Mouse (Mus musculus): ENCODE measurements around the gene Itga9.

The Itga9 gene

DNA sequence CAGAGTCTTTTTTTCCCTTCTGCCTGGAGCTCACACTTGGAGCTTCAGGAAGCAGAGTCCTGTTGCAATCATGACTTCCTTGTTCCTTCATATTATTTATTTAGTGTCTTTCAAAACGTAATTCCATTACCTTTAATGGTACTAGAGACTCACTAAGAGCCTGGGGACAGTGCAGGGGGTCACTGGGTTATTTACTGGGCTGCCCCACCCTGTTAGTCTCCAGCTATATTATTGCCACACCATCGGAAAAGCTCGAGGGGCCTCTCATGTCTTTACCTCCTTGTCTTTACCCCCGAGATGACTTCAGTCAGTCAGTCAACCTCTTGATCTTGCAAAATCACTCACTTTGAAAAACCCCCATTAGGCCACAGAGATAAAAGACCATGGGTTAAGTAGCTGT lies 44.5 kb downstream of the Itga9 start:
- 86% methylated on average over 4 of the region's 4 CpGs for WGBS

DNA sequence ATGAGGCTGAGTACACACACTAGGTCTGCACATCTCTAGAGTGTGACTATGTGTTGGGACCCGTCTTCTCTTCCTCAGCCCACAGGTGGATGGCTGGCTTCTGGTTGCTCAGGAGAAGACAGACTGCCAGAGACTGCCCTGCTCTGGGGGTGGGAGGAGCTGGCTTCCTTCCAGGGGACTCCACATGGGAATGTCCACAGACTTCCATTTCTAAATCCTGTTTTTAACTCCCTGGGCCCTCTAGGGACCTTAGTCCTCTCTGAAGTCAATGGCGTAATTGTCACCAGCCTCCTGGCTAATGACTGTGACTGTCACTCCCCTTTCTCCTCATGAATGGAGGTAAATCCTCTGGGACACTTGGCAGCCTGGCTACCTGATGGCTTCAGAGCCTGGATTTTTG lies 45.4 kb downstream of the Itga9 start:
- 78% methylated on average over 2 of the region's 2 CpGs for WGBS

DNA sequence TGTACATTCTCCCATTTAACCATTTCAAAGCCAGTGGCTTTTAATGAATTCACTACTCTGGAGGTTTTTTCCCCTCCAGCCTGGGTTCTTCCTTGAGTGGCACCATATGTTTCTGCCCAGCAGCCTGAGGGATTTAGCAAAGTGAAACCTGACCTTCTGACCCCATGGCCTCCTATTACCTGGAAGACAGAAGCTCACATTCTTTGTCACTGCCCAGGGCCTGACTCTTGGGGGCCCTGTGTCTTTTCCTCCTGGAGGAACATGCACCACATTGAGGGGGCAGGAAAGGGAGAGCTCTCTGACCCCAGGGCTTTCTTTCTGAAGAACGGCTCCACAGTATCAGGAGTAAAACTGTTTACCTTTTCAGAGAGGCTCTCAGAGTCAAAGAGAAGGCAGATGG lies 46.9 kb downstream of the Itga9 start:
- 84% methylated on average over 1 of the region's 1 CpGs for WGBS

DNA sequence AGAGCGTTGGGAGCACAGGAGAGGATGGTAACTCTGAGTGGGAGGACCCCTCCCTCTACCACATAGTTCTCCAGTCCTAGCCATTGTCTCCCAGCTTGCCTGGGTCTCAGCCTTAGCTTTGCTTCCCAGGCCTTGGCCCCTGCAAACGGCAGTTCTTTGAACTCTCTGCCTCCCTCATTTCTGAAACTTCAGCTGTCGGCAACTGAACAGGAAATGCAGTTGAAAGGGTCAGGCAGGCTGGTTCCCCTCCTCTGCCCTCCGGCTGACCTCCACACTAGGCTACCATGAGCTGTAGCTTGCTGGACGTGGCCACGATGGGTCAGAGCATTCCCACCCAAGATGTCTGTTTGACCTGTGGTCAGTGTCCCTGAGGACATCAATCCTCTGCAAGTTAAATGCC lies 48.5 kb downstream of the Itga9 start:
- 82% methylated on average over 6 of the region's 6 CpGs for WGBS

DNA sequence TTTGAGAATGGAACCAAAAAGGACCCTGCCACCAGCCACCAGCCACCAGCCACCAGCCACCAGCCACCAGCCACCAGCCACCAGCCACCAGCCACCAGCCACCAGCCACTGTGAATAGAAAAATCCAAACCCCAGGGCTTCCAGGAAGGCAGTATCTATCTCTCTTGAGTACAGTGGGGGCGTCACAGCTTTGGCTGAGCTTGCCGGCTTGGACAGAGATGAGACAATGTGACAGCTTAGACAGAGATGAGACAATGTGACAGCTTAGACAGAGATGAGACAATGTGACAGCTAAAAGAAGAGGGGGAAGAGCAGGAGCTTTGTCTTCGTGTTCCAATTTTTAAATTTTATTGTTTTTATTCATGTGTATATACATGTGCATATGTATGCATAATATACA lies 49.2 kb downstream of the Itga9 start:
- 71% methylated on average over 3 of the region's 3 CpGs for WGBS

DNA sequence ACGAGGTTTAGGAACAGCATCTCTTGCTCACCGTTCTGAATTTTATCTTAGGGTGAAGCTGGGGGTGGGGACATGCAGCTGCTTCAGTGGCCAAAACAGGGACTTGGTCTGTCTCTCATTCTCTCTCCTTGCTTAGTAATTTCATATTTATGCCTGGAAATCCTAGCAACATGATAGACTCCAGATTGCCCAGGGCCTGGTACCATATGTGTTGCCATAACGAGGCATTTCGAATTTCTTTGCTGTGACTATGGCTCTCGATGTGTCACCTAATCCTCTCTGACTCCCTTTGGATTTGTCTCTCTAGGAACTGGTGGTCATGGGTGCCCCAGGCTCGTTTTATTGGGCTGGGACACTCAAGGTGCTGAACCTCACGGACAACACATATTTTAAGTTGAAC lies 51.7 kb downstream of the Itga9 start:
- 61% methylated on average over 7 of the region's 7 CpGs for whole genome bisulfite sequencing

DNA sequence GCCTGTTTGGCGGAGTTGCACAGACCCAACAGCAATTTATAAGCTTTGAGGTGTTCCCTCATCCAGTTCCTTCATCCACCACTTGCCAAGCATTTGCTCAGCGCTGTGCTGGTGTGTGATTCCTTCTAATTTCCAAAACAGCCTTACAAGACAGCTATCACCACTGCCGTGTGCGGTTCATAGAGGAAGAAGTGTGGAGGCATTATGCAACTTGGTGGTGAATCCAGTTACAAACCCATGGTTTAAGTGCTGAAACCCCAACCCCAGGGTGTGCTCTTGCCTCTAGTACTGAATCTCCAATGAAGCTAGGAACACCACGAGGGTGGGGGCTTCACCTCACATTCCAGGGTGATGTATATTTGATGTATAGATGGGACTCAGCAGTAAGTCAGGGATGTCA lies 53.3 kb downstream of the Itga9 start:
- WGBS, result 90% methylated on average over 5 of the region's 5 CpGs

DNA sequence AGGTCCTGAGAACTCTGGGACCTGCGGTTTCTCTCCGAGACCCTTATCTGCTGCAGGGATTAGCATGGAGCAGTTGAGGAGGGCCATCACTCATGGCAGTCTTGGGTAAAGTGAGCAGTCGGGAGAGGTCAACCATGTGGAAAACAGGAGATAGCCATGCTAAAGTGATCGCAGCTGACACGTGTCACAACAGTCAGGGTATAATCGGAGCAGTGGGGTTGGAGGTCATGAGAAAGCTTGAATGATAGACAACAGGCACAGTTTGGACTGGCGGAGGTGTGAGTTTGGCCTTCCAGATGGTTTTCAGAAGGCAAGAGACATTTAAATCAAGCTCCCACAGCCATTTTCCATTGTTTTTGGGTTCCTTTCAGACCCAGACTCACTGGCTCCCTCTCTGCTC lies 53.8 kb downstream of the Itga9 start:
- WGBS, result 95% methylated on average over 7 of the region's 7 CpGs

DNA sequence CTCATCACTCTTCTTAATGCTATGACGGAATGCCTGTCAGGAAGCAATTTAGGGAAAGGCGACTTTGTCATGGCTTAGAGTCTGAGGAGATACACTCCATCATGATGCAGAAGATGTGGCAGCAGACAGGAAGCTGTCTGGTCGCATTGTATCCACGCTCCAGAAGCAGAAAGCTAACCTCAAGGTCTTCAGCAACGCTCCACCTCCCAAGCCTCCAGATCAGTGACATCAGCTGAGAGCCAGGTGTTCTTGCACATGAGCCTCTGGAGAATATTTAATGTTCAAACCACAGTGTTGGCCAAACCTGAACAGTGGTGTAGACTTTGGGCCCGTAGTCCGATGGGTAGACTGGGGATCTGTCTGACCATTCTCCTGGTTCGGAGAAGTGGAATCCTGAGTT lies 55.5 kb downstream of the Itga9 start:
- WGBS, result 98% methylated on average over 8 of the region's 8 CpGs

DNA sequence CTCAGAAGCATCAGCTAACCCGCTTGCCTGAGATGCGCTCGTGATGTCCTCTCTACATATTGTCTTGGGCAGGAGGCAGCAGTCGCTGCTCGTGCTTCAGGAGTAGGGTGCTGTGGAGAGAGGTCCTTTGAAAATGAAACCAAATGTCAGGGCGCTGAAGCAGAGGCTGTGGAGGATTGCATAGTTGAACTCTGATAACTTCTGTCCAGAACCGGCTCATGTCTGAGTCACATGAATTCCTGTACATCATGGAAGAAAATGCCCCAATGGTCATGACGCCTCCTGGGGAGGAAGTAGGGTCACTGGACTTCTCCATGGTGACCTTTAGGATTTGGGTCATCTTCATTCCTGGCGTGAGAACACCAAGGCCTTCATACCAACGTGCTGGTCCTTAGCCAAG lies 56.0 kb downstream of the Itga9 start:
- 97% methylated on average over 10 of the region's 10 CpGs for WGBS

DNA sequence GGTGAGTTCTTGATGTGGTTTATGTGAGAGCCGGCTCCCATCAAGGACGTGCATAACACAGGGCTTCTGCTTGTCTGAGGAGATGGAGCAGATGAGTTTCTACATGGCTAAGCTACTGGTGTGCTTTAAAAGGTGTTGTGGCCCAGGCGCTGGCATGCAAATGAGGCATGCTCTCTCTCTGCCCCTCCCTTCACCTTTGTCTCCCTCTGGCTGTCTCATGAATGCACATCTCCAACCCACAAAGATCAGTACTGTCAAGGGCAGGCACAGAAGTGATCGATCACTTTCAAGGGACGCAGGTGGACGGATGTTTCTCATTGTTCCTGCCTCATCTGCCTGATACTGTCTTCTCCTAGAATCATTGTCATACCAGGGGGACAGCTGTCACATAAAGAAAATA lies 57.4 kb downstream of the Itga9 start:
- 90% methylated on average over 6 of the region's 6 CpGs for WGBS

DNA sequence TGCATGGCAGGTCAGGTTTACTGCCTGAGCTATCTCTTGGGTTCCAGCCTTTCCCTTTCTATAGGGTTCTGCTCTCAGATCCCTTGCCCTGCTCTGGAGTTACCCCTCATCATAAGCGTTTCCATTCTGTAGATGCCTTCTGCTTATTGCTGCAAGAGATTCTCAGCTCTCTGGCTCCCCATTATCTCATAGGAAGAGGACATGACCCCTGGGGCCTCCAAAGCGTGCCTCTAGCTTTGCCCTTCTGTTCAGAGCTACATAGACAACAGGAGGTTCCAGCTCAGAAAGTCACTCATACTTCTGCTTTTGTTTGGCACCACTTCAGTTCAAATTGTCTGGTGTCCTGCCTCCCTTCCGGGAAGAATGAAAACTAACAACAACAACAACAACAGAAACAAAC lies 59.6 kb downstream of the Itga9 start:
- 85% methylated on average over 3 of the region's 3 CpGs for WGBS

DNA sequence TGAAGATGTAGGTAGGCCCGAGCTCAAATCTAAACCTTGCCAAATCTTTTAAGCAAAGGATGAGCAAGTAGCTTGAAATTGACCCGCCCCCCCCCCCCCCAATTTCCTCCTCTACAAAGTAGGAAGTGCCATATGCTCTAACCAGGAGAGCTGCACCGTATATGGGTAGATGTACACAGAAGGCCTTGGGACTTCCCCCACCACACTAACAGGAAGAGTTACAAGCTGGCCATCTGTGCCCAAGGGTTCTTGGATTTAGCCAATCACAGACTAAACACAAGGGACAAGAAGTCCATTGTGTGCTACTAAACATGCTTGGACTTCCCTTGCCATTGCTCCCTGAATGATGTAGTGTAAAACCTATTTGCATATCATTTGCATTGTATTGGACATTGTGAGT lies 63.2 kb downstream of the Itga9 start:
- WGBS, result 67% methylated on average over 3 of the region's 3 CpGs

DNA sequence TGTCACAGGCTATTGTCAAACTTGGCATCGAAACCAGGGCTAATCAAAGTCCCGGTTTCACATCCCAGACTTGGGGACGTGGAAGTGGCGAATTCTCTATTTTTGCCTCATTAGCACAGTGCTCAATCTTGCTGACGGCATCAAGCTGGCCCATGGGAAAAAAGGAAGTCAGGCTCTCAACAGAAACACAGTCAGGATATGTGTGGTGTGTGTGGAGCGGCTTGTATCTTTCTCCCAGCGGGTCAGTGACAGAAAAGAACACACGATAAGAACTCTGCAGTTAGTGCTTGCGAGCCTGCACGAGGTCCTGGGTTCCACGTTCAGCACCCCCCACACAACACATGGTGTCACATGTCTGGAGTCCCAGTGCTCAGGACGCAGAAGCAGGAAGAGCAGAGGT lies 67.8 kb downstream of the Itga9 start:
- WGBS, result 73% methylated on average over 12 of the region's 12 CpGs

DNA sequence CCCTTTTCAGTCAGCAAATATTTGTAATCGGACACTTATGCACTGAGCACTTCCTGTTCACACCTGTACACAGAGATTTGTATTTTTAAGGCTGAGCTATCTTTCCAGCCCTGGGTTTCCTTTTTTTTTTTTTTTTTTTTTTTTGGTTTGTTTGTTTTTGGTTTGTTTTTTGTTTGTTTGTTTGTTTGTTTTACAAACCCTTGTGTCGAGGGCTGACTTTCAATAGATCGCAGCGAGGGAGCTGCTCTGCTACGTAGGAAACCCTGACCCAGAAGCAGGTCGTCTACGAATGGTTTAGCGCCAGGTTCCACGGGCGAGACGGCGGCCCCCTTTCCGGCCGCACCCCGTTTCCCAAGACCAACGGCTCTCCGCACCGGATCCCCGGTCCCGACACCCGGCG lies 68.3 kb downstream of the Itga9 start:
- WGBS, result 90% methylated on average over 22 of the region's 22 CpGs

DNA sequence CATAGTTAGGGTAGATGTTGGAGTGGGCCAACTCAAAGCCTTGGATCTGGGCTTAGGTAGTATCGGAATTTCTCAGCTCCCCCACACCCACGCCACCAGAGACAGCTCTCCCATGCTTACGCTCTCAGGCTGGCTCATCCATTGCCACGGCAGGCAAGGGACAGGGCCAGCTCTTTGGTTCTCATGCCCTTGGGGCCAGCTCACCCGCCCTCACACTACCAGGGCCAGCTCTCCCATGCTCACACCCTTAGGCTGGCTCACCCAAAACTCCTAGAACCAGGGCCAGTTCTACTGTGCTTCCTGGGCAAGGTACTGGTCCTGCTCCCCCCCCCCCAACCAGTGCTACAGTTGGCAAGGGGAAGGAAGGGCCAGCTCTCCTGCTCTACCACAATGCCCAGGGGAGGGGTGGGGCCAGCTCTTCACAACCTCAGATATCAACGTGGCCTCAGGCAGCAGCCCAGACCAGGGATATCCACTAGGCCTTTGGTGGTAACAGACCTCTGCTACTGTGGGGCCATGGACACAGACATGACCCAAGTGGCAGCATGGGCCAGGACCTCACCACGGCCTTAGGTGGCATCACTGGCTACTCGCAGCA lies 69.2 kb downstream of the Itga9 start:
- WGBS, result 99% methylated on average over 8 of the region's 8 CpGs

DNA sequence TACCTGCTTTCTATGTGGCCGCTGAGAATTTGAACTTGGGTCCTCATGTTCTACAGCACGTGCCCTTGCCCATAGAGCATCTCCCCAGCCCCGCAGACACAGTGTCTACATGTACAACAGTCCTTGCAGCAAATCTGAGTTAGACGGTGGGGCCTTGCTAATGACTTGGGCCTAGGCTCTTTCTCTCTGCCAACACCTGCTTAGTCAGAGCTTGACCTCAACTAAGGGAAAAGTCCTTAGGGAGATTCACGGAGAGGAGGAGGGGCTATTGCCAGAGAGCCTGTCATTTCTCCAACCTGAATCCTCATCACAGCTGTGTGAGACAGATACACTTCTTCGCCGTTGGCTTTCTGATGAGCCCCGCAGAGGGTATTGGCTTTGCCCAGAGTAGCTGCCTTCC lies 70.2 kb downstream of the Itga9 start:
- WGBS, result 89% methylated on average over 8 of the region's 8 CpGs

DNA sequence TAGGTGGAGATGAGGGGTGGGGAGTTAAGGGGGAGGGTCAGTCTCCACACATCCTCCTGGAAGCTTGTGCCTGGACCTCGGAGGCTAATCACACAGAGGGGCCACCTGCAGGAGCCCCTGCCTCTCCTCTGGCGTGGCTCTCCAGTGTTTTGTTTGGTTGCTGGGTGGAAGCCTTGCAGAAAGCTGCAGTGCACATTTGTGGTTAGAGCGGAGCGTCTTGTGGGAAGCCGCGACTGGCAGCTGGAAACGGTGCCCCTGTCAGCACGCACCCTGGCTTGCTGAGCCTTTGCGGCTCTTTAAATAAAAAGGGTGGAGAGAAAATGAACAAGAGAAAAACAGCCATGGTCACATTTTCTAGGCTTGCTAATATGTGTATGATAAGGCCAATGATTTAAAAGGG lies 70.9 kb downstream of the Itga9 start:
- WGBS, result 66% methylated on average over 9 of the region's 9 CpGs

DNA sequence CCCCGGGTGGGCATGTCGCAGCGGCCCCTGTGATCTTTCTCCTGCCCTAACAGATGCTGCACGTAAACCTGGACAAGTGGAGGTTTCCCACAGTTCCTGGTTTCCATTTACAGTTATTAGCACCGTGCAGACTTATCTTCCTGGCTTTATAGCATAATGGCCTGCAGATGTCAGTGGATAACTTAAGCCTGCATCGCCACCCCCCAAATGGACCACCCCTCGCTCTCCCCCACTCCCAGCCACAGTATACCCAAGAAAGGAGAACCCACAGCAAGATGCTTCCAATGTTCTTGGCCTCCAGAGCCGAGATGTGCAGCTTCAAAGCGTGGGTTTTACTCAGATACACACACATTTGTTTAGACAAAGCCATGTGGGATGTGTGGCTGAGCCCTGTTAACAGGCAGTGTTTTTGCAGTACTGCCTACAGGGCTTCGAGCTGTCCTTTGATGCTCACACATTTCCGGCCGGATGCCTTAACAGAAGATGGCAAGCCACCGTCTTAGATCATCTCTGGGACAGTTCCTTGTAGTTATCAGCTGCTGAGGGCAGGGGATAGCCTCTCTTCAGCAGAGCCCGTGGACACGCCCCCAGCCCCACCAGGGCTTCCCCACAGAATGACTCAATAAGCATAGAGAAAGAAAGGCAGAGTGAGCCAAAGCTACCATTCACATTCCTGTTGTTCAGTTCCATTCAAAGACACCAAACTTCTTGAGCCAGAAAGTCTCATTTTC lies 71.7 kb downstream of the Itga9 start:
- 69% methylated on average over 15 of the region's 15 CpGs for WGBS

DNA sequence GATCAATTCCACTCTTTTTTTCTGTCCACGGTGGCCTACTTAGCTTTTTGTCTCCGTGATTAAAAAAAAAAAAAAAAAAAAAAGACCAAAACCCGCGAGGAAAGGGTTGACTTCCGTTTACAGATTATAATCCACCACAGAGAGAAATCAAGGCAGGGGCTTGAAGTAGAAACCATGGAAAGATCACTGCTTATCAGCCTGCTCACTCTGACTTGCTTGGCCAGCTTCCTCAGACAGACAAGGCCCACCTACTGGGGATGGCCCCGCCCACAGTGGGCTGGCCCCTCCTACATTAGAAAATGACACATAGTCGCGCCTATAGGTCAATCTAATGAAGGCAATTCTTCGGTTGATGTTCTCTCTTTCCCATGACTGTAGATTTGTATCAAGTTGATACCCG lies 72.3 kb downstream of the Itga9 start:
- WGBS, result 71% methylated on average over 10 of the region's 10 CpGs

DNA sequence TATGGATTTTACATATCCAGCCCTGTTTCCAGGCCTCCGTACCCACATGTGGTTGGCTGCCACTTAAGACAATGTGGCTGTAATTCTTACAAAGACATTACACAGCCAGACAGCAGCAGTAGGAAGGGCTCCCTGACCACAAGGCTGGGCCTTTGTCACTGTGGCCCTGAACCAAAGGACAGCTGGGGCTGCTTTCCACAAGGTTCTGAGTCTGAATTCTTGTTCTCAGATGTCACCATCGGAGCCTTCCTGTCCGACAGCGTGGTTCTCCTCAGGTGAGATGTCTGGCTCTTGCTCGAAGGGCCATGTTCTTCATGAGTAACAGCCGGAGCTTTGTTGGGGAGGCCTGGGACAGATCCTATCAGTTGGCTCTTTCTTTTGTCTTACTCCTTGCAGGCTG lies 75.0 kb downstream of the Itga9 start:
- WGBS, result 94% methylated on average over 6 of the region's 6 CpGs

DNA sequence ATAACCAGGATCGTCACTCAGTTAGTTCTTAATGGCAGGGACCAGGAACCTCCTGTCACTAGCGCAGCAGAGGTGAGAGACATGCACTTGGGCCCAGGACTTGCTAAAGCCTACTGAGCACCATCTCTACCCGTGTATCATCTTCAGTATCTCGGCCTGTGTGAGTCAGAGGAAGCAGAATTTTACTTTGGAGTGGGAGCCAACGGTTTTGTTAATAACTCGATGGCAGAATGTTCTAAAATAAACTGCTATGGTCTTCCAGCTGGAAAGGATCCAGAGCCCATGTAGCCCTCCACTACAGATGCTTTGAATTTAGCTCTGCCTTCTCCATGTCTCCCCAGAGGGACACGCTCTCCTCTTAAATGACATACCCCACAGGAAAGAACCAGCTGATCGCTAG lies 75.7 kb downstream of the Itga9 start:
- WGBS, result 67% methylated on average over 8 of the region's 8 CpGs

DNA sequence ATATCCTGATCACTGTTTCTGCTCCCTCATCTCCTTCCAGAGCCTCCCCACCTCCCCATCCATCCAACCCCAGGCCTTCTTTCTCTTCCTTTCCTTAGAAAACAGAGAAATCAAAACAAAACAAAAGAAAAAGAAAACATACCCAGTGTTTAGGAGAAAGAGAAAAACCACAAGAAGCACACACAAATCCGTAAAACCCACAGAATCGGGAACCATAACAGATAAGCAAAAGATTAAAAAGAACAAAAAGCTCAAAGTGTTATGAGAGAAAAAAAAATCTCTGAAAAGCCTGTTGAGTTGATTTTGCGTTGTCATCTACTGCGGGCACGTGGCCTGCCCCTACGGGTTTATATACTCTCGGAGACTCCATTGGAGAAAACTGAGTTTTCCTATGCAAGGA lies 77.0 kb downstream of the Itga9 start:
- 97% methylated on average over 7 of the region's 7 CpGs for WGBS

DNA sequence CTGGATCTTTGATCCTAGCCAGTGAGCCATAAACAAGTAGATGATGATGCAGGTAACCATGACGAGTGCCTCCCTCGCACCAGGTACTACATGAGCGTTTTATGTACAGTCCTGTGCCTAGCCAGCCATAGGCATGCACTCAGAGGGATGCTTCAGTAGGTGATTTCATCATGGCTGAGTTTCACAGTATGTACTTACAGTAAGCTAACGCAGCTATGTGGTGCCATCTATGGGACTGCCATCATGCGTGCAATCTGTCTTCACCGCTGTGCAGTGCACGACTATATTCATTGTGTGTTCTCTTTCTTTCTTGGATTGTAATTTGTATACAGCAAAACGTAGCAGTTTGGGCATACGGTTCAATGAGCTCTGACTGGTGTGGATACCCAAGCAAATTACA lies 77.9 kb downstream of the Itga9 start:
- WGBS, result 82% methylated on average over 9 of the region's 9 CpGs
